Mouse (Mus musculus) heart, adult 2 months (tissue): ENCODE data around the gene Trip6.

ENCODE experiments used
- CTCF ChIP-seq: fragments of 200-600 bp; IDR thresholded peaks from 2 replicates; pipeline ENCODE4 v1.8.1; 2022; ENCODE audit warnings: antibody characterized with exemption, mild to moderate bottlenecking, moderate library complexity
- EP300 ChIP-seq: fragments of 200-500 bp; IDR thresholded peaks from 2 replicates; pipeline ENCODE4 v1.6.1; 2011; ENCODE audit warnings: low read depth, low read length, control low read depth; ENCODE audit not compliant: insufficient read depth
- POLR2A ChIP-seq: fragments of 200-500 bp; IDR thresholded peaks from 2 replicates; pipeline ENCODE4 v1.6.1; 2011; ENCODE audit warnings: mild to moderate bottlenecking, low read depth, low read length, control low read depth; ENCODE audit not compliant: insufficient read depth

DNA sequence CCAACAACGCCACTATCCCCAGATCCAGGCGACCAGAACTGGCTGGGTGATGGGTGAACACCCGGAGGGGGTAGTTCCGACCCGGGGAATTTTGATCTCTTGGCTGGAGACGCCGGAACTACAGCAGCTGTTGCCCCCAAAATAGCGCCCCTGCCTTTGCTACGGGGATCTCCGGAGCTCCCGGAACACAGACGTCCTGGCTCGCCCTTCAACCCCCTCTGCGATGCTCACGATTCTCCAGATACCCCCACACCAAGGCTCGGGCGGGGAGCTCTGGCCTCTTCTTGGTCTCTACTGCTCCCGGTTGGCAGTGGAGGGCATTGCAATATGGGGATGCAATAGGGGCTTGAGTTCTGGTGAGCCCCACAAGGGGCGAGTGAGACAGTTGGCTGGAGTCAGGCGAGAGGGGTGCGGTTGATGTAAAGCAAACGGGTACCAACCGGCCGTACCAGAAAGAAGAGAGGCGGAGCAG, 25.2 kb downstream of the Trip6 start:
- TF ChIP-seq CTCF (peak; percentile 55), EP300 (no peak), POLR2A (no peak)
